Mouse (Mus musculus): ENCODE data around the gene Mprip.

DNA sequence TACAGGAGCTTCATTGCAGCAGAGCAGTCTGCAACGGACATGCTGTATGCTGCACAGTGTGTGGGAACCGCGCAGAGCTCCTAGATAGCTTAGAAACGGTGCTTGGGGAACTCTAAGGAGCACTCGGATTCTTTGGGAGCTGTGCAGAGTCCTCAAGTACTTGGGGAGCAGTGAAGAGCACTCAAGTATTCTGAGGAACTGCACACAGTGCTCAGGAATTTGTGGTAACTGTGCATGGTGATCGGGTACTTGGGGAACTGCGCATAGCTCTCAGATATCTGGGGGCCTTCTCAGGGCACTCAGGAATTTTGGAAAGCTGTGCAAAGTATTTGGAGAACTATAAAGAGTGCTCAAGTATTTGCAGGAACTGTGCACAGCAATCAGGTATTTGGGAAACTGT lies 16.1 kb upstream of the Mprip start:
- TF ChIP-seq CTCF (IDR thresholded peaks at IDR 0.05; ENCODE audit: low read depth), result no peak
- TF ChIP-seq EP300 (IDR thresholded peaks at IDR 0.05; ENCODE audit: low read depth), result no peak
